Mouse (Mus musculus) cerebellum, postnatal 4 days (tissue): Measurements from ENCODE around the gene Grip1.

Experiments
- DNase-seq, 2 experiments: peaks; one replicate each; pipeline ENCODE4 v3.0.0; 2022; ENCODE audit warnings: low spot score in 2 of 2, mixed read lengths in 1 of 2

Gene Grip1

GRCm38 (mm10) chr10:119453431-119454105 lies at the start of gene Grip1:
Gene Grip1, plus strand, starts transcription at chr10:119453830.
- peak; percentile 32 to 59 for DNase-seq

DNA sequence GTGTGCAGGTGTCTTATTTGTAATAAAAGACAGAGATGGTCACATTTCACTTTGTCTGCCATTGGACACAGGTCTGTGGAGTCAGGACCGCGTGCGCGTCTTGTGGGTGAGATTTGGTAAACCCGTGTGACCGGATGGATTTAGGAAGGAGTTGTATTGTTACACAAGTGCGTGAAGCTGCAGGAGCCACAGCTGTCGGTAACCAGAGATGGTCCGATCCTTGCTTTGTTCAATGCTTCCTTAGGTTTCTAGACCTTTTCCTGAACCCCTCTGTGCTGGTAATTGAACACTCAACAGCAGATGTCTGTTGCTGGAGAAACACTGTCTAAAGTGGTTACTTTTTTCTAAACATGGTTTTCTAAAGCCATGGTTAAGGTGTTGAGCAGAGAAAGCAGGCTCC lies 48.5 kb upstream of the Grip1 start:
- DNase-seq: no peak

- no peak for DNase-seq
Observed at GRCm38 (mm10) chr10:119405612-119406011, 48.0 kb upstream of the Grip1 start.

- DNase-seq: no peak
Observed at GRCm38 (mm10) chr10:119408327-119408726, 45.3 kb upstream of the Grip1 start.

- no peak for DNase-seq
Observed at GRCm38 (mm10) chr10:119413238-119413637, 40.4 kb upstream of the Grip1 start.

- DNase-seq: no peak
Observed at GRCm38 (mm10) chr10:119415106-119415505, 38.5 kb upstream of the Grip1 start.

DNA sequence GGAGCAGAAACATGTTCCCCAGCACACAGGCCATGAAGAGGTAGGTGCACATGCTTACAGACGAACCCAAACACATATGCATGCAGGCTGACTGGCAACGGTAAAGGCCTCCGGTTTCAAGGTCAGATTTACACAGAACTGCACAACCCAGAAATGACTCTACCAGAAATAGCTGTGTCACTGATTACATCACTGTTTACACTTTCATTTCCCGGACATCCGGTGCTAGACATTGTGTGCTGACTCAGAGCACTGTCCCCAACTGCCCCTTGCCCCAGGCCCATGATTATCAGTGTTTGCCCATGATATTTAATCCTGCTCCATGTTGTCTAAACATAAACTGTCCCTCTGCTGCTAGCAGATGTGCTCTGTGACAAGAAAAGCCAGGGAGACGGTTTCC lies 32.2 kb upstream of the Grip1 start:
- DNase-seq: no peak

DNA sequence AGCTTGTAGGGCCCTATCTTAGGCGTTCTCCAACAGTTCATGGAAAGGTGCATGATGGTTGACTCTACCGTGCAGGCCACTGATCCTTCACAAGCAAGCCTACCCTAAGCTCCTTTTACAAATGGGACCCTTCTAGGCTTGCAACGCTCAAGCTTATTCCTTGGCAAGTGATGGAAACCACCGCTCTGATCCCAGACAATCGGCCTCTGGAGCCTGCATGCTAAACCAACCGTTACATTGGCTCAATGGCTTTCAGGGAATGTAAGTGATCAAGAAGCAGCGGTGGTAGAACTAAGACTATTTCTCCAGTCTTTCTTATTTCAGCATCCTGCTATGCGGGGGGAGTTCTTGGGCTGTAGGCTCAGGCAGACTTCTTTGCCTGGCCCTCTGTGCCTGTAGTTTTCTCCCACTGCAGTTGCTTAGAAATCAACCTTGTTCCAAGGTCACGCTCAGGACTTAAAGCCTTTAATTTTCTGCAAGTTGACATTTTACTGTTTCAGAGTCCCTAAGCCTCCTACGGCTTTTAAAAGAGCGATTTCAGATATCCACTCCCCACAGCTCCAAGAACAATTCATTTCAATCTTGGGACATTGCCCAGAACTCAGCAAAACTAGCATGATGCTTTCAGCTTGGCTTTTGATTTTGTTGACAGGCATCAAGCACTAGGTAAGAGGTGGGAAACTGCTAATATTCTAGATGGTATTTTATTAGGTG lies 29.7 kb upstream of the Grip1 start:
- no peak for DNase-seq

- DNase-seq: no peak
Observed at GRCm38 (mm10) chr10:119427653-119428052, 26.0 kb upstream of the Grip1 start.

- DNase-seq: no peak
Observed at GRCm38 (mm10) chr10:119428106-119428505, 25.5 kb upstream of the Grip1 start.

DNA sequence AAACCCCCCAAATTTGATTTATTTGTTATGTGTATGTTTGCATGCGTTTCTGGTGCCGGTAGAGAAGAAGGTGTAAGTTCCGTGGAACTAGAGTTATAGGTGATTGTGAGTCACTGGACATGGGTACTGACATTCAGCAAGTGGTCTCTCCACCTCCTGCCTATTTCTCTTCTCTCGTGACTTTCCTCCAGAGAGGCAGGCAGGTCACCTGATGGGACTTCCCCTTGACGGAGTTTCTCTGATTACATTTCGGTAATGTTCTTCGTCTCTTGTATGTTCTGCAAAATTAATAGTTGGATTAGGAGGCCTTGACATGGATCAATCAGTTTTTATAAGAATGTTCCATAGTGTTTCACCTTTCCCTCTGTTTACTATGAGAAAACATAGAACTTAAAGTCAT lies 23.4 kb upstream of the Grip1 start:
- no peak for DNase-seq

- DNase-seq: no peak
Observed at GRCm38 (mm10) chr10:119431801-119432200, 21.8 kb upstream of the Grip1 start.

DNA sequence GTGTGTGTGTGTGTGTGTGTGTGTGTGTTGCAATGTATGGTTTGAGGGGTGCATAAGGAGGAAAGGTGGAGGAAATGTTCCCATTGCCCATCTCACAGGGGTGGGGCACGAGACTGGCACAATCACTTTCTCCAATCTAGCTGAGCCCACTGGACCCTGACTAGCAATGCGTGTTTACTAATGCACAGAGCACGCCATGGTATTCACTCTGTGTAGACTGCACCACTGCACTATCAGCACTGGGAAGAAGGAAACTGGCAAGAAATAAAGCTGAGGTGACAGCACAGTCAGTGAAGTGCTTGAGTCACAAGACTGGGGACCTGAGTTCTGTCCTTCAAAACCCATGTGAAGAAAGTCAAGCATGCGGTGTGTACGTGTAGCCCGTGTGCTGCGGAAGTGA lies 17.8 kb upstream of the Grip1 start:
- no peak for DNase-seq

DNA sequence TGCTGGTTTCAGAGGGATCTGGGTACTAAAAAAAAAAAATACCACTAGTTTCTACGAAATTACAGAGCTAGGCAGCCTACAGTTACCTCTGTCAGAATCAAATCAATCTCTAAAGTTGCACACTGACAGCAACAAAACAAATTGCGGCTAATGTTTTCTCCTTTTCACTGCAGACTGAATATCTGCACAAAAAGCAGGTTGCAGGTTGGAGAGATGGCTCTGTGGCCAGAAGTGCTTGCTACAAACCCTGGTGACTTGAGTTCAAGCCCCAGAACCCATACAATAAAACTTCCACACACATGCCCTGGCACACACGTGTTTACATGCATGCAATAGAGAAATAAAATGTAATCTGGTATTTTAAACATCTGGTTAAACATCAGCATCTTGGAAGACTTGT lies 16.3 kb upstream of the Grip1 start:
- no peak for DNase-seq

DNA sequence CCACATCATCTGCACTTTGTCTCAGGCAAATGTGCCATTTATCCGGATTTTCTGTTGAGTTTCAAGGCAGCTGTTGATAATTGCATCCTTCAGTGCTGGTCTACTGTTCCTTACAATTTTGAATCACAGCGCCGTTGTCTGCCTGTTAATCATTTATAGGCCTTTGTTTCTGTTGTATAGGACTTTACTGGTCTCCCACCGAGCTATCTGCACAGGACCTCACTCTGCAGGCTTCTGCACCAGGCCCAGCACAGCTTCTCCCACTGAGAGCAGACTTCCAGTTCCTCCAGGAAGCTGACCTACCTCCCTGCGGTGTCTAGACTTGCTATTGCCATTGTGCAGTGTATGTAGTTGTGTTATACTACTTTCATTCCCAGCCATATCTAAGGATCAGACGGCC lies 11.9 kb upstream of the Grip1 start:
- no peak for DNase-seq

GRCm38 (mm10) chr10:119447392-119447914 lies 6.2 kb upstream of the Grip1 start:
- no peak for DNase-seq

DNA sequence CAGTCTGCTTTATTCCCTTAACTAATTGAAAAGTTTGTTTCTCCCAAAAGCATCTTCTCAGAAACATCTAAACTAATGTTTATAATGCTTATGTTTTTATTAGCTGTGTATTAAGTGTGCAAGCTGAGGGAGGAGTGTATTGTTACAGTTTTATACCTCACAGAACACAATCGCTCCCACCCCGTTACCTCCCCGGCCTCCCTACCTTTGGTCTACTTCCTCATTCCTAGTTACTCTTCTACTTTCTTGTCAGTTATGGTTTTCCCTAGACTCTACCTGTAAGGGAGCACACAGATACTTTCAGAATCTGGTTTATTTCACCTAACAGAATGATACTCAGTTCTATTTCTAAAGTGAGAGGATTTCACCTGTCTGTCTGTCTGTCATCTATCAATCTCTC lies 5.7 kb upstream of the Grip1 start:
- no peak for DNase-seq

- DNase-seq: no peak
Observed at GRCm38 (mm10) chr10:119452698-119453097, 932 bp upstream of the Grip1 start.

DNA sequence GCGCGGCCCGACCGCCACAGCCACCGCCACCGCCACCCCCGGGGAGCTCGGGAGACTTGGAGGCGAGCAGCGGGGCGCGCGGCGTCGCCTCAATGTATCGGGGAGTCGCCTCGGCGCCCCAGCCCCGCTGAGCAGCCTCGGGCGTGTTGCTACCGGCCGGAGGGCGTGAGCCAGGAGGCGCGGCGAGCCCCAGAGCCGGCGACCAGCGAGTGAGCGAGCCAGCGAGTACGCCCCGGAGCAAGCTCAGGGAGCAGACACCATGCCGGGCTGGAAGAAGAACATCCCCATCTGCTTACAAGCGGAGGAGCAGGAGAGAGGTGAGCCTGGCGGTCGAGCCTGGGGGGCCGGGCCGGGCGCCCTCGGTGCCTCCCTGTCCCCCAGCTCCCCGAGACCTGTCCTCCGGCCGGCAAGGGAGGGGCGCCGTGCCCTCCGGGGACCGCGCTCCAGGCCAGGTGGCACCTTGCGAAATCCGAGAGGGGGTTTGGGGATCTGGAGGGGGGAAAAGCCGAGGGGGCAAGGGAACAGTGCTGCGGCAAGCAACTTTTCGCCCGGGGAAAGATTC lies 557 bp downstream of the Grip1 start:
- peak in 1 of 2 experiments; percentile 44 for DNase-seq

GRCm38 (mm10) chr10:119454668-119455542 lies 1.3 kb downstream of the Grip1 start:
- peak in 1 of 2 experiments; percentile 14 for DNase-seq

DNA sequence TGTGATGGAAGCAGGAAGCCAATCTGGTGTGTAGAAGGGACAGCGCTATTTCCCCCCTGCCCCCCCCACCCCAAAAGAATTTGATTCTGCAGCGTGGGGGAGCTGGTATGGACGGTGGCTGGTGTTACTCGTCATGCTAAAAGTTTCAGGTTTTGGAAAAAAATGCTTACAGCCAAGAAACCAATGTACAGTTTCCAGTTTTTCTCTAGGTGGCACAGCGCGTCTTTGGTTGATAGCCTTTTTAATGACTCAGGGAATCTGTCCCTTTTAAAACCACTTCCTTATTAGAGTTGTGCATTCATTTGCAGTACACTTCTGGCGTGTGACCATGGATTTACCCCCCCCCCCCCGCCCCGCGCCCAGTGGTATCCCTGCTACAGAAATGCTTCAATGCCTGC lies 1.9 kb downstream of the Grip1 start:
- no peak for DNase-seq

GRCm38 (mm10) chr10:119457121-119457520 lies 3.5 kb downstream of the Grip1 start:
- DNase-seq: no peak
